Mouse (Mus musculus) lung, postnatal 25 days (tissue): Measurements from ENCODE around the gene Nck2.

ENCODE experiments used
- DNase-seq: peaks from one replicate; pipeline ENCODE4 v3.0.0; 2022; ENCODE audit warnings: low spot score

Nck2 gene

DNA sequence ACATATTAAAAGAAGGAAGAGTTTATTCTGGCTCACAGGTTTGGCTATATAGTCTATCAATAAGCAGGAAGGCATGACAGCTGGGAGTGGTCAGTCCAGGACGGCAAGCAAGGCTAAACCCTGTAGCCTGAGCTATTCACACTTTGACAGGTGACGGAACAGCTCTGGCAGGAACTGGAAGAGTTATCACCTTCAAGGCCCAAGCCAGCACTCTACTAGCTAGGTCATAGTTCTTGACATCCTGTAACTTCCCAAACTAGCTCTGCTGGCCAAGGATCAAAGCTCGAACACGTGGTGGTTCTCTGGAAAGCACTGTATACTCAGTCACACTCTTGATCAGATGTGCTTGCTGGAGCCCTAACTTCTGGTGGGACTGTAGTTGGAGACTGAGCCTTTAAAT is 10.5 kb upstream of the Nck2 start:
- no peak for DNase-seq

DNA sequence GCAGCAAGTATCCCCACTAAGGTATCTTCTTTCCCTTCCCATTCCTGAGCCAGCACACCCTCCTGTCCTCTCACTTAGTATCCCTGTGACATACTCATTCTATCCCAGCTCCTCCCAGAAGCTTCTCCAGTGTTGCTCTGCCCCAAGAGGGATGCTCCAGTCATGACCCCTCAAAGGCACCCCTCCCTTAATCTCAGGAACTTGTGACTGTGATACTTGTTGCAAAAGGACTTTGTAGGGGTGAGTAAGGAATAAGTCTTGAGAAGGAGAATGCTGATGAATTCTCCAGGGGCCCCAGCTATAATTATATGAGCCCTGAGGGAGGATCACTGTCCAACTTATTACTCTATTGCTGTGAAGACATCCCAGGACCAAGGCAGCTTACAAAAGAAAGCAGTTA is 7.8 kb upstream of the Nck2 start:
- no peak for DNase-seq

DNA sequence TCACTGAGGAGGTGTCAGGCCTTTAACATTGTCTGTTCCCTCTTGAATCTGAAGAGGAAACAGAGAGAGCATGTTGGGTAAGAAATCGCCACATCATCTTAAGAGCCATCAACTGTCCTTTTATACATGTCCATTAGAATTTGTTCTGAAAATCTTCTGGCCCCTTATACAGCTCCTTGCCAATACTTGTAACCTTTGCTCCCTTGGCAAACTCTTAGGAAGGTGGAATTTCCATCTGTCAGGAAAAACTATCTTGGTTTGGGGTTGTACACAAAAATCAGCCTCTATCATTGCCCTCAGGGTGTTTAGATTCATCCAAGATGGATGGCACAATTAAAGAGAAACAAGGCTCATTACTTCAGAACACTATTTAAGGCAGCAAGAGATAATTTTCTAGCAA is 5.1 kb upstream of the Nck2 start:
- no peak for DNase-seq

DNA sequence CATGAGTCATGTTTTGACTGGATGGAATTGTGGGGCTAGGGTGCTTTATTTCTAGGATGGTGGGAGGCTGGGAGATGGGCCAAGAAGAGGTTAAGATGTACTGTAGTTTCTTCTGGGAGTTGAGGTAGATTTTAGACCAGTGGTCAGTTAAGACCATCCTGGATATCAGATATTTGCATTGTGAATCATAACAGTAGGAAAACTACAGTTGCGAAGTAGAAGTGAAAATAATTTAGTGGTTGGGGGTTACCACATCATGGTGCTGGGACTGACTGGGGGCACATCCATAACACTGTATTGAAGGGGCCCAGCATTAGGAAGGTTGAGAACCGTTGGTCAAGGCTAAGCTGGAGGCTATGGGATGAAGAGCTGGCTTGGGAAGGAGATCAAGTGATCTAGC is 1.8 kb upstream of the Nck2 start:
- DNase-seq: no peak

DNA sequence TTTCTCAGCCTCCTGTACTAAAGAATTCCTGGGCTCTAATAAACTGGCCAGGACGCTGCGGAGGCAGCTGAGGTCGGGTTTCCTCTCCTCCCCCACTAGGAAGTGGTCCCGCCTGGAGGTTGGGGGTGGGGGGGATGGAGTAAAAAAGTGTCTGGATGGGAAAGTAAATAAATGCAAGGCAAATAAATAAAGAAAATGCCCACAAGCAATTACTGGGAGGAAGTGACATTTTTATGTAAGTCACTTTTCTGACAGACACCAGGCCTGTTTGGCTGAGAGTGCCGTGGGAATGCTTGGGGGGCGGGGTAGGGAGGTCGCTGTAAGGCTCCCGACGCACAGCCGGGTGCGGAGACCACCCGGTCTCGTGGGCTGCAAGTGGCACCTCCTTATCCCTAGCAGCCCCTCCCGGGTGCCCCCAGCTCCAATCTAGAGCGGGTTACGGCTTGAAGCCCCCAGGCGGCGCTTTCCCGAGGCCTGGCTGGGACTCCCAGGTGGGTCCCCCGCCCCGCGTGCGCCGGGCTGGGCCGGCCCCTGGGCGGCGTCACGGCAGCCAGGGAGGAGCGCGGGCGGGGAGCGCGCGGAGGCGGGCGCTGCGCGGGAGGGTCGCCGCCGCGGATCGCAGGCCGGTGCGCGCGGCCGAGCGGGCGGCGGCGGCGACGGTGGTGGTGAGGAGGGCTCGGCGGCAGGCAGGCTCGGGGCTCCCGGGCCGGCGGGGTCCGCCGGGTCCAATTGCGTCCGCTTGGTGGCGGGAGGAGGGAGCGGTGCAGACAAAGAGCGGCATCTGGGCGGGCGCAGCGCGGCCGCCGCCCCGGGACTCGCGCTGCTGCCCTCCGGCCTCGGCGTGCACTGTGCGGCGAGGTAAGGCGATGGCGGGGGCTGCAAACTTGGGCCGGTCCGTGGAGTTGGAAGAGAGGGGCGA is 1.1 kb downstream of the Nck2 start:
- DNase-seq: peak; percentile 76

DNA sequence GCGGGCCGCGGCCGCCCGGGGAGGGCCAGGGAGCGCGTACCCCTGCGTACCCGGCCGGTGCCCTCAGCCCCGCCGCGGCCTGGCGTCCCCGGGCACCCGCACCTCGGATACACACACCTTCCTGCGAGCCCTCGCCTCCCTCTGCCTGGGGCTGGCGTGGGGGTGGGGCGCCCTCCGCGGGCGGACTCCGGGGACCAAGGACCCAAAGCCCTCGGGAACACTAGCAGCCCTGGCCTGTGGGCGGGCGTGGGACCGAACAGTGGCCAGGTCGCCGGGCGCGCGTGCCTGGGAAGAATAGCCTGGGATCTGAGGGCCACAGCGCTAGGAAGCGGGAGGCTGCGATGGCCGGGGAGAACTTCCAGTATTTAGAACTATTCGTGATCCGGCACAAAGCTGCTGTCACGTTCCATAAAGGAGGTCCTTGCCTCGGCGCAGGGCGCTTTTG is 1.7 kb downstream of the Nck2 start:
- peak; percentile 54 for DNase-seq

DNA sequence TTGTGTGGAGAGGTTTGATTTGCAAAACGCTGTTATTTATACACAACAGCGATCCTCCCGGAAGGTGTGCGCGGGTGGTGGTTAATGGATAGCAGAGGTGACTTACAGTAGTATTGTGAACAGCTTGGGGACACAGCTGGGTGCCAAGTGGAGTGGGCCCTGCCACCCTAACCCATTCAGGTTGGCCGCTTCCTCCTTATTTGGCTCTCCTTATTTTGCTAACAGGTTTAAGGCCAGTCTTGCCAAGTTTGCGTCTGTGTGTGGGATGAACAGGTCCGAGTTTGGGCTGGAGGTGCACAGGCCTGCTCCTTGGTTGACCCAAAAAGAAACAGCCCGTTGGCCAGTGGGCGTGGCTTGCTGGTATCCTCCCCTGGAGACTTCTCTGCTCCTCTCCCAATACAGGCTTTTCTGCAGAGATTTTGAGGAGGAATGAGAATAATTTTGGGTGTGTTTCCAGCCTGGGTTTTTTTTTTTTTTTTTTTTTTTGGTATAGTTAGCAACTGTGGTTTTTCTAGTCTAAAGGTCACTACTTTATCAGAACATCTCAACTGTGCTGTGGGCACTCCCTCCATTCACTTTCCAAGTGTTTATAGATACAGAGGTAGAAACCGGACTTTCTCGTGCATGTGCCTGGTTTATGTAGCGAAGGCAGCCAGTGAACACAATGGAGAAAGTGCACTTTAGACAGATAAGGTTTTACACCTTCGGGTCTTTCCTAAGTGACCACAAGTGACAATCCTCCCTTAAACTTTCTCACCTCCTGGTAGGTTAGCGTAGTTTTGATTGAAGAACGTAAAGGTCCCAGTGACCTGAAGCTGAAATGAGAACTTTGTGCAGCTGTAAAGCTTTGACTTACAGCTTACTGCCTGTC is 2.6 kb downstream of the Nck2 start:
- peak; percentile 37 for DNase-seq

DNA sequence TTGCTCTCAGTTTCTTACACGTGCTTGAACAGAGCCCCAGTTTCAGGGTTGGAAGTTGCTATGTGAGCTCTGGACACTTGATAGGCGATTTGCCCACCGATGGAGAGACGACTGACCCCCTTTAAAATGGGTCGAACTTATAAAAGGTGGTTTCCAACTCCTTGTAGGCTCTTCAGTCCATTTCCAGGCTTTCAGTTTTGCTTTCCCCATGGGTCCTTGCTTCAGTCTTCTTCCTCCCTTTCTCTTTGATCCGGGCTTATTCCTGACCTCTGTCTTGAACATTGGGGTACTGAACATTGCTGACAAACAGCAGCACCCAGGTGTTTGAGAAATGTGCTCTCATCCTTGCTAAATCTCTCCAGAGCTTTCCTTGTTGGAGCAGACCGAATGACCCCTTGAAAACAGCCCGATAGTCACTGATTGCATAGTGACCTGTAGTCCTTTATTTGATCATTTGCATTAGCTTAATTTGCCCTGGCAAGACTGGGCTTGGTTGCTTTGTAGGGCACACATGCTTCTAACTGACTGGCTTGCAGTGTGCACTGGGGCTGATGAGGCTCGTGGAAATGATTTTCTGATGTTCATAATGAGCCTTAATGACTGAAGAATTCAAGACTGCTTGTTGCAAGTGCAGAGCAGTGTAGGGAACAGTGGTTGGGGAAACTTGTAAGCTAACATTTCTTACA is 3.4 kb downstream of the Nck2 start:
- DNase-seq: no peak

DNA sequence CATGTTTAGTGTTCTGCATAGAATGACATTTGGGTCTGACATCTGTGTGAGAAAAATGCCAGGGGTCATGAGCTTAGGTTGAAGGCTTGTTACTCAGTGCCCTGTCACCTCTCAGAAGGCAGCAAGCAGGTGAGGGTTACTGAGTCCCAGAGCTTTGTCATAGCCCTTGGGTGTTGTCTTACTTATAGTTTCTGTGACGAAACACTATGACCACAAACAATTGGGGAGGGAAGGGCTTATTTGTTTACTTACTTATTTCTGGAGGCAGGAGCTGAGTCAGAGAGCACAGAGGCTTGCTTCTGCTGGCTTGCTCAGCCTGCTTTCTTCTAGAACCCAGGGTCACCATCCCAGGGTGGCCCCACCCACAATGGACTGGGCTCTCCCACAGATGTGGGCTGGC is 6.4 kb downstream of the Nck2 start:
- no peak for DNase-seq

DNA sequence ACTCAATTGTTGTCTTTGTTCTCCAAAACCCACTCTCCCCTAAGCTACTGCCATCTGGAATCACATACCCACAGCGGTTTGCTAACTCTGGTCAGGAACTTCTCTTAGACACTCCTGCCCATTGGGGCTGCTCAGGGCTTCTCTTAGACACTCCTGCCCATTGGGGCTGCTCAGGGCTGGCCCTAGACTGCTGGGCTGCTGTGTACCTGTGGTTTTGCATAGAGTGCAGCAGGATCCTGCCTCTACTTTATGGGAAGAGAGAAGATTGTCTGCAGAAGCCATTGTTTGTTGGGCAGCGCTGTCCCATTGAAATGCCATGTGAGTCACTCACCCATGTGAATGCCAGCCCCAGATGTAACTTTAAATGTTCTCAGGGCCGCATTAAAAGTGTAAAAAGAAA is 9.3 kb downstream of the Nck2 start:
- no peak for DNase-seq

DNA sequence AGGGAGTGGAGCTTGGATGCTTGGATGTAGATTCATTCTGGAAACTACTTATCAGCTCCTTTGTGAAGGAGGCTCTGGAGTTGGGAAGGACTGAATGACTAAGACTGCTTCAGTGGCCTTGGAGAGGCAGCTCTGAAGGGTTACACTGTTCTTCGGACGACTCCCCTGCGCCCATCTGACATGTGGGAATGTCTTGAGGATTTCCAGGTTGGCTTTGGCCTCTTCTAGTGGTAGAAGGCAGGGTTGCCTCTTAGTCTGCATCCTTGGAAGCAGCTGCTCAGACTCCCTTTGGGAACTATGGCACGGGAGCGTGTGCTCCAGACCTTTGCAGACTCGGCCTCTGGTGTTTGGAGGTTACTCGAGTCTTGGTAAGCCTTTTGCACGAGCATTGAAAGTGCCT is 10.4 kb downstream of the Nck2 start:
- DNase-seq: no peak

DNA sequence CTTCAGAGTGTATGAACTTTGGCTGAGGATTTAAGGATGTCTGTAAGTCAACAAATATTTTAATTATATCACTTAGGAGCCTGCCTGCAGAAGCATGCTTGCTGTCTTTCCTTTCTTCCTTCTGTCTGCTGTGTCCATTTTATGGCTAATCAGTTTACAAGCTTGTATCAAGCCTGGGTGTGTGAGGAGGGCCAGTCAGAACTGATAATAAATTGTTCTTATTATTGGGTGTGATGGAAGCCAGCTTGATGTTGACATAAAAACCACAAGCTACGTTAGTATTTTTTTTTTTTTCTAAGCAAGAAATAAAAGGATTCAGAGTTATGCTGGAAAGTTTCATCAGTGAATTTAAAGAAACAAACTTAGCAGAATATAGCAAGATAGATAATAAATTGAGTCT is 10.8 kb downstream of the Nck2 start:
- no peak for DNase-seq

DNA sequence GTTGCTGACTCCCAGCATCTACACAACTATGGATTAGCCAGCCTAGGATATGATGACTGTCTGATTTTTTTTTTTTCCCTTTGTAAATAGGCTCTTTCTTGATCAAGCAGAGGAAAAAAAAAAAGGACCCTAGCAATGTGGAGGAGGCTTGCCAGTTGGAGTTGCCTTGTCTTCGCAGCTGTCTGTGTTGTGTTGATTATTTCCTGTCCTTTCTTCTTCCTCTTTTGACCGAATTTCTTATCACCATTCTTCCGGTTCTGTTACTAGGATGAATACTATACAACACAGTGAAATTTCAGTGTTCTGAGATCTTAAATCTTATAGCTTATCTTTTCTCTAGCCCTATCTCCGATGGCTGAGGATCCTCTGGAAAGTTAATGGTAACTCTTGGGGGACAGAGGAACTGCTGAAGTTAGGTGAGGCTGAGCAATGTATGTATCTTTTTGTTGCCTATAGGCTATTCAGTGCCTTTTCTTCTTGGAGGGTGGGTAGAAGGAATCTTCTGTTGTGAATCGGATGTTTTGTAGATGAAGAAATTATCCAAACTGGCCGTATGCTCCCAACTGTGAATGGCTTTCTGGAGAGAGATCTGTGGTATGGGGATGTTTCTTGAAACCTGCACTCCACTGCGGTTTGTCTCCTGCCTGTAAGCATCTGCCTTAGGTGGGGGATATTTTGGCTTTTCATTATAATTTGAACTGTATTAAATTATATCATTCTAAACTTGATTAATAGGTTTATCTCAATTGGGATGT is 12.8 kb downstream of the Nck2 start:
- DNase-seq: no peak

DNA sequence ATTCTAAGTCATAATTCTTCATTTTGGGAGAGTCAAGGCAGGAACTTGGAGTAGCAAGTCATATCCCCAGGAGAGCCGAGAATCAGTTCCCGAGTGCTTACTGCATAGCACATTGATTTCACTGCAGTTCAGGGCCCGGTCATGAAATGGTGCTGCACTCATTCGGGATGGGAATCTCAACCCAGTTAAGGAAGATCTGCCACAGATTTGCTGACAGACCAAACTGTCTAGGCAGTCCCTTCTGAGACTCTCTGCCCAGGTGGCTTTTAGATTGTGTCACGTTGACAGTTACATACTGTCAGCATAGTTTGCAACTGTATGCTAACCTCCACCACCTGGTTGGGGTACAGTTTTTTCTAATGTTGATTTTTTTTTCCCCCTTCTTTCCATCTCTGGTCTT is 16.1 kb downstream of the Nck2 start:
- DNase-seq: no peak

DNA sequence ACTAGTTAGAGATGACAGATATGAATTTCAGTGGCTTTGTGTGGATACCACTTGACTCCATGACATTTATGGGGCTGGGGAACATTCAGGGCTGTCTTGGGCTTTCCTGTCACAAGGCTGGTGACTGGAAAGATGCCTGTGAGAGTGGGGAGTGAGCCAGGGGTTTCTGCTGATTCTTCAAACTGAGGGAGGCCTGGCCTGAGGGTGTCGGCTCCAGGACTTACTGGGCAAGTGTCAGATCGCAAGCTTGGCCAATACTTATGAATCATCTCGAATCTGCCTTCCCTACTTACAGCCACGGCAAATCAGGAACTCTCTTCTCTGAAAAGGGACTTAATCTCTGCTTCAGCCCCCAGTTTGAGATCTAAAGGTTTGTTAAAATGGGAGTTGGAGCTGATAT is 18.3 kb downstream of the Nck2 start:
- DNase-seq: no peak

DNA sequence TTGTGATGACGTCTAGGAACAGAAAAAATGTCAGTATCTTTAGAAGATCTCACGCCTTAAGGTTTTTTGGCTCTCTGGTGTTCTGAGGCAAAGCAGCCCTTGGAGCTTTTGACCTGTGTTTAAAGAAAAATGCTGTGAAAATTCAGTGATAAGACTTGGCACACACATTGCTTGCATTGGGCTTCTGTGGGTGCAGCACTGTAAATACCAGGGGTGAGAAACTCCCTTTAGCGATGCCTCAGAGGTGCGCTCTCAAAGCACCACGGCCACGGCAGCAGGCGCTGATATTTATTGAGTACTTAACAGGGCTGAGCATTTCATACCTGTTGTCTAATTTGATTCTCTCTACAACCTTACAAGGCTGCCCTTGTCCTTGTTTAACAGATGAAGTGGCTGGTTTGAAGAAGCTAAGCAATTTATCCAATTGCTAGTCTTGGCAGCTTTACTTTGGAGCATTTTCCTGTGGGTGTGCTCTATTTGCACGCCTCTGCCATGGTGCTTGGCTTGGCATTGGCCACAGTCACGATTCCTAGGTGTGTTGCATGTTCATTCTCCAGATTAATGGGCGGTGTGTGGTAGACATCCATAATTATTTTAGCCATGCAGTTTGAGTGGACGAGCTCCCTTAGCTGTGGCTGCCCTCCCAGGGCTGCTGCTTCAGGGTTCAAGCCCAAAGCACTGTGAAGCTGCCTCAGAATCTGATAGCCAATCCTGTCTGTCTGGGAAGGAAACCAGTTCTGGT is 19.7 kb downstream of the Nck2 start:
- DNase-seq: no peak

DNA sequence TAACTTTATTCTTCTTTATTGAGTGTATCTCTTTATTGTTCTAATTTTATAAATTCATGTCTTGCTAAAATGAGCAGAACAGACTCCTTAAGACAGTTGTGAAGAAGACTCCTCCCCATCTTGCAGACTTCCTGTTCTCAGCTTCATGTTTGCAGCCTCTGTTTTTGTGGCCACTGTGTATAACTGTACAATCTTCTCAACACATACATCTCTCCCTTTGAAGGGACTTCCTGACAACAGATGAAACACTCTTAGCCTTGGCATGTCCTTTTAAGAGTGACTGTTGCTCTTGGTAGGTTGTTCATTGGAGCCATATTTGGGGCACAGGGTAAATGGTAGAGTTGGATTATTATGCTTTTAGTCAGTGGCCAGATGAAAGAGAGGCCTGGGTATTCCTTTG is 20.6 kb downstream of the Nck2 start:
- DNase-seq: peak; percentile 26

DNA sequence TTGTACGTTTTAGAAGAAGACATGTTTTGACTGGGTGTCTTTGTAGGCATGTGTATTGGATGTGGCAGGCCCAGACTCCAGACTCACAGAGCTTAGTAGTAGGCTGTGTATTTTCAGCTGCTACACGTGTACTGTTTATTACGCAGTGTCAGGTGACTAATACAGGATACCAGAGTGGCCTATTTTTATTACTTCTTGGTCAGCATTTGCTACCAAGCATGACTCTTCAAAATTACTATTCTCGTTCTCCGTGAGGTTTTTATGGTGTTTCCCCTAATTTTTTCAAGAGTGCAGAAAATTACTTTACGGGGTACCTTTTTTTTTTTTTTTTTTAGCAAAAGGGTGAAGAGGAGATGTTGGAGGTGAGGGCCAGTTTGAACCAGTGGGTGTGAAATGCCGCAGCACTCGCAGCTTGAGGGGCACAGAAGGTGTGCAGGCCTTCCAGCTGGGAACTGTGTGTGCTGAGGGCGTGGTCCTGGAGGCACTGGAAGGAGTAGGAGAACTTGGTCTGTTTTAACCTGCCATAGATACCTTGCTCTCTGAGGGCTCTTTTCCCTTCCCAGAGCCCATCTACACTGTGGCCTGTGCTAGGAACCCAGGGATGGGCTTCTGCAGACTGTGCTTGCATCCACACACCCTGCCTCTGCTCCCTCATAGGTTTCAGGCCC is 21.7 kb downstream of the Nck2 start:
- DNase-seq: no peak

DNA sequence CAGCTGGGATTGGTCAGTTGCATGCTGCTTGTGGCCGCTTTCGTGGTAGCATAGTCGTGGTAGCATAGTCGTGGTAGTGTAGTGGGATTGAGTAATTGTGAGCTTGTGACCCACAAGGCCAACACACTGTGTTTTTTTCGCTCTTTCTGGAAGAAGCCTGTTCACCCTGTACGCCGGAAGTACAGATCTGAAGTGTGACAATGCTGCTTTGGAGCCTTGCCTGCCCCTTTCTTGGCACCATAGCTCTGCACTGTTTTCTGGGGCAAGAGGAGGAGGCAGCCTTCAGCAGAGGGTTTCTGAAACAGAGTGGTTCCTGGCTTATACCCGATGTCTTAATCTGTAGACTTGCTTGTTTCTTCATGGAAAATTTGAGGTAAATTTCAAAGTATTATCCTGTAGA is 23.3 kb downstream of the Nck2 start:
- peak; percentile 56 for DNase-seq

DNA sequence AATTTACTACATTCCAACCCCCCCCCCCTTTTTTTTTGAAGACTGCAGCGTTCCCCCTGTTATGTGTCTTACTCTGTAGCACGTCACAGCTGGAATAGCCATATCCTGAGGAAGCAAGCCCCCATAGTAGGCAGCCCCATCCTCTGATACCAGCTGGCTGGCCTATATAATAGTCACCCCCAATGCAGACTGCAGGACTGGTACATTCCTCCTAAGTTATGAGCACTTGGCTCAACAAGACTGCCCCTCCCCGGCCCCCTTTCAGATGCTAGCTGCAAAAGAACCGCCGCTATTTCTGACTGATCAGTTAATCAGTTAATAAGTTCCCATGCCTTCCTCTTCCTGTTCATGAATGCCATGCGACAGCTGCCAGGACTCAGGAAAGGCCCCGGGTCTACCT is 23.8 kb downstream of the Nck2 start:
- no peak for DNase-seq

DNA sequence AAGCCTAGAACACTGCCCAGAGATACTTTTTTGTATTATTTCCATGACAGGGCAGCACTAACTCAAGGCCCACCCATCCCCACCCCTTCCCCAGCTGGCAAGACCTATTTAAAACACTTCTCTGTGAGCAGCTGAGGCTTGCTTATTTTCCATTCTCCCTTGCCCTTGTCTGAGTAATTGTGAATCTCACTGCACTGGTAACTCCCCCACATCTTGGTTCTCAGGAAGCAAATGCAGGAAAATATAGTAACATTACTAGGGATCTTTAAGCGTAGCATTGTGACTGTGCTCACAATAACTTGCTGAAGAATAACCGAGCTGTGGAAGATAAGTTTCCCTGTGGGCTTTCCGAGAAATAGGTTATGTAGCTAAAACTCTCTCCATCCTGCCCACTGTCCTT is 24.6 kb downstream of the Nck2 start:
- DNase-seq: no peak
